Mouse (Mus musculus): ENCODE results near the gene P2ry2. TPM values are rescaled to one million over a fixed set of nuclear protein-coding genes. Genes with fewer than 3 reads are reported as not detected.

The P2ry2 gene
- polyA plus RNA-seq, 1 experiment: 0.75 TPM

DNA sequence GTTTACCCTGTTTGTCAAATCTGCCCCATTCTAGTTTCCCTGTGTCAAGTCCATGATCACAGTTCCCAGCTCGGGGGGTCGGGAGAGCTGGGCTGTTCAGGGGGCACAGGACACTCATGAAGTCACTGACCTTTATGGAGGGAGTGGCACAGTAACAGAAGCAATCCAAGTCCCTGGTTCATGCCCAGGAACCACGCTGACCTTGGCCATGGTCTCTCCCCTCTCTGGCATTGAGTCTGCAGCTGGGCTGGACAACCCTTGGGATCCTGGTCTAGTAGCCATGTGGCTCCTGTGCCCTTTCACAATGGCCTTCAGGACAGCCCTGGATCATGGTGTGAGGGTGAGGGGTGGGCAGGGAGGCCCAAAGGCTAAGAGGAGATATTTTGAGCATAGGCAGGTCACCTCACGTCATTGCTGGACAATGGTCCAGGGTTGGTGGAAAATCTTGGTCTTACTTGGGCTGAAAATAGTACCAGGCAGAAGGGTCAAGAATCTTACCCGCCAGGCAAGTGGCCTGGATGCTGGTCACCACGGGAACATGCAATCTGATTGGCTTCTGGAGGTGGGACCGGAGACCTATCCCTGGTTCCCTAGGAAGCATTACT, 17.3 kb downstream of the P2ry2 start:
- Histone ChIP-seq H3K4me1 (ENCODE audit: control insufficient read depth, insufficient read depth, low read length) (peaks cover 8% of the 10 kb centered on the region; the same call in 1 of the 2 replicates), H3K27me3 (ENCODE audit: control insufficient read depth, insufficient read depth, low read length) (no peaks in the 10 kb centered on the region), H3K27ac (ENCODE audit: insufficient read depth, low read length) (no peak overlapping the region), H3K4me3 (replicated peaks; ENCODE audit: insufficient read depth, low read depth, low read length) (no peak overlapping the region)
- TF ChIP-seq CTCF (IDR thresholded peaks at IDR 0.05; ENCODE audit: borderline replicate concordance, insufficient read depth, low read depth, low read length) (no peak), POLR2A (IDR thresholded peaks at IDR 0.05; ENCODE audit: borderline replicate concordance, insufficient read depth, low read length) (no peak)
- no peak for DNase-seq
- 91% methylated on average over 7 of the region's 7 CpGs for WGBS

DNA sequence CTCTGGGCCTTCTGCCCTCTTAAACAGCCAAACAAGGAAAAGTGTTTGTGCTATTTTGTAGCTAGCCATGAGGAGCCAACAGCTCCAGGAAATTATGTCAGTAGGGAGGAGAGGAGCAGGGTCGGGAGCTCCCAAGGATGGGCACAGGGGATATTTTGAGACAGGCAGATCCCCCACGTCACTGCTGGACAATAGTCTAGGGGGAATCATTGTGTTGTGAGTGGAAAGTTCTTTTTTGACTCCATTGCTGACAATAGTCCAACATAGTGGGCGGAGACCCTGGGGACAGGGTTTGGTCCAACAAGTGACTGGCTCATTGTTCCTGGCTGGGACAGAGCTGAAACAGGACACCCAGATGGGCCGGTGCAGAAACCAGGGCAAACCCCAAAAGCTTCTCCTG, 19.5 kb downstream of the P2ry2 start:
- 58% methylated on average over 4 of the region's 4 CpGs for WGBS
- no peak for TF ChIP-seq POLR2A (IDR thresholded peaks at IDR 0.05; ENCODE audit: borderline replicate concordance, insufficient read depth, low read length)
- TF ChIP-seq CTCF (IDR thresholded peaks at IDR 0.05; ENCODE audit: borderline replicate concordance, insufficient read depth, low read depth, low read length): no peak
- H3K4me1 ChIP-seq (ENCODE audit: control insufficient read depth, insufficient read depth, low read length): peaks cover 4% of the 10 kb centered on the region; the same call in 1 of the 2 replicates
- H3K27me3 ChIP-seq (ENCODE audit: control insufficient read depth, insufficient read depth, low read length): no peaks in the 10 kb centered on the region
- H3K27ac ChIP-seq (ENCODE audit: insufficient read depth, low read length): no peak overlapping the region
- DNase-seq: no peak
- no peak overlapping the region for H3K4me3 ChIP-seq (replicated peaks; ENCODE audit: insufficient read depth, low read depth, low read length)

DNA sequence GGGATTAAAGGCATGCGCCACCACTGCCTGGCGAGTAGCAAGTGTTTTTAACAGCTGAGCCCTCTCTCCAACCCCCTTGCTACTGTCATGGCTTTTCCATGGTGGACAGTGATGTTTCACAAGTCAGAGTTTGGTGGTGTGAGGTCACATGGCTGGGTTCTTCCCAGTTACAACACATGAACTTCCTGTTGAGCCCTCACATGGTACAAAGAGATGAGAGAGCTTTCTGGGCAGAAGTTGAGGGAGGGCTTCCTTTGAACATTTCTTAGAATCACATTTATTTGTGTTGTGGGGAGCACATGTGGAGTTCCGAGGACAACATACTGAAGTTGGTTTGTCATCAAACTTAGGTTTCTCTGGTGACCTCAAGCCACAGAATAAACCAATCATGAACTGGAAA, 20.7 kb downstream of the P2ry2 start:
- Histone ChIP-seq H3K4me3 (replicated peaks; ENCODE audit: insufficient read depth, low read depth, low read length) (no peak overlapping the region), H3K4me1 (ENCODE audit: control insufficient read depth, insufficient read depth, low read length) (no peaks in the 10 kb centered on the region), H3K27me3 (ENCODE audit: control insufficient read depth, insufficient read depth, low read length) (no peaks in the 10 kb centered on the region), H3K27ac (ENCODE audit: insufficient read depth, low read length) (no peak overlapping the region)
- DNase-seq: no peak
- WGBS: 92% methylated on average over 3 of the region's 3 CpGs
- TF ChIP-seq CTCF (IDR thresholded peaks at IDR 0.05; ENCODE audit: borderline replicate concordance, insufficient read depth, low read depth, low read length) (no peak), POLR2A (IDR thresholded peaks at IDR 0.05; ENCODE audit: borderline replicate concordance, insufficient read depth, low read length) (no peak)

DNA sequence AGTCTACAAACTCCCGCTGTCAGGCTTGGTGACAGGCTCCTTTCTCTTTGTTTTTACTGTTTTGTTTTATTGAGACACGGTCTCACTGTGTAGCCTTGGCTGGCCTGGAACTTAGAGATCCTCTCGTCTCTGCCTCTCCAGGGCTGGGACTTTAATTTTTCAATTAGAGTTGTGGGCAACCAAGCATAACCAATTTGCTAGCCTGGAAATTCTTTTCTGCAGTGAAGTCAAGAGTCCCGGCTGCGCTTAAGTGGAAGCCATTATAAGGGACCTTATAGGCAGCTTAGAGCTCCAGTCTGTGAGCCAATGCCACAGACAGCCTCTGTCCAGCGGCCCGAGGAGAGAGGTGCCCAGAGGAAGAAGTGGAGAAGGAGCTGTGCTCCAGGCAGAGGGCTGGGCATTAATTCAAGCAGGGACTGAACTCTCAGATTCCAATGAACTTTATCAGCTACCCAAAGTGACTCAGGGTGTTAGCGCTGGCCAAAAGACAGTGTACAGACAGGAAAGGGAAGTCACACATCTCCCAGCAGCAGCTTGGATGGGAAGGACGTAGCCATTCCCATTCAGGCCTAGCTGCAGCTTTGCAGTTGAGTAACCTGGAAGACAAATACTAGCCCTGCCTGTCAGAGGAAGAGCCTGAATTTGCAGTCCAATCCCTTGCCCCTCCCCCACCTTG, 21.9 kb downstream of the P2ry2 start:
- 39% methylated on average over 9 of the region's 9 CpGs for WGBS
- H3K27me3 ChIP-seq (ENCODE audit: control insufficient read depth, insufficient read depth, low read length): no peaks in the 10 kb centered on the region
- no peak for DNase-seq
- H3K4me1 ChIP-seq (ENCODE audit: control insufficient read depth, insufficient read depth, low read length): no peaks in the 10 kb centered on the region
- no peak overlapping the region for H3K27ac ChIP-seq (ENCODE audit: insufficient read depth, low read length)
- H3K4me3 ChIP-seq (replicated peaks; ENCODE audit: insufficient read depth, low read depth, low read length): no peak overlapping the region
- no peak for TF ChIP-seq POLR2A (IDR thresholded peaks at IDR 0.05; ENCODE audit: borderline replicate concordance, insufficient read depth, low read length)
- TF ChIP-seq CTCF (IDR thresholded peaks at IDR 0.05; ENCODE audit: borderline replicate concordance, insufficient read depth, low read depth, low read length): no peak

DNA sequence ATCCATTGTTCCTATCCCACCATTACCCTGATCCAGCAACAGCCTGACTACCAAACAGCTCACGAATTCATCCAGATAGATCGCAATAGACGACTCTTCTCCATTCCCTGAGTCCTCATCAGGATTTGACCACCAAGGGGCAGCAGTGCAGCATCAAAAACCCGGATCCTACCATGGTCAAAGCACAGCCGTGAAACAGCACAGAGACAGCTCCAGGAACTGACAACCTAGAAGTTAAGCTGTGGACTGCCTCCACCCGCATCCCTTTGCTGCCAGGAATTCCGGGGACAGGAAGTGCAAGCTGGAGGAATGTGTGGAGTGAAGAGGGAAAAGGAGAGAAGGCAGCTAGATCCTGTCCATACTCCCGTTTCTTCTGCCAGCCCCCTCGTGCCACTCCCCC, 24.6 kb downstream of the P2ry2 start:
- no peaks in the 10 kb centered on the region for H3K4me1 ChIP-seq (ENCODE audit: control insufficient read depth, insufficient read depth, low read length)
- H3K27ac ChIP-seq (ENCODE audit: insufficient read depth, low read length): no peak overlapping the region
- 32% methylated on average over 9 of the region's 9 CpGs for WGBS
- H3K4me3 ChIP-seq (replicated peaks; ENCODE audit: insufficient read depth, low read depth, low read length): no peak overlapping the region
- TF ChIP-seq CTCF (IDR thresholded peaks at IDR 0.05; ENCODE audit: borderline replicate concordance, insufficient read depth, low read depth, low read length) (peak; percentile 65), POLR2A (IDR thresholded peaks at IDR 0.05; ENCODE audit: borderline replicate concordance, insufficient read depth, low read length) (no peak)
- DNase-seq: peak; percentile 42 to 46
- H3K27me3 ChIP-seq (ENCODE audit: control insufficient read depth, insufficient read depth, low read length): no peaks in the 10 kb centered on the region

DNA sequence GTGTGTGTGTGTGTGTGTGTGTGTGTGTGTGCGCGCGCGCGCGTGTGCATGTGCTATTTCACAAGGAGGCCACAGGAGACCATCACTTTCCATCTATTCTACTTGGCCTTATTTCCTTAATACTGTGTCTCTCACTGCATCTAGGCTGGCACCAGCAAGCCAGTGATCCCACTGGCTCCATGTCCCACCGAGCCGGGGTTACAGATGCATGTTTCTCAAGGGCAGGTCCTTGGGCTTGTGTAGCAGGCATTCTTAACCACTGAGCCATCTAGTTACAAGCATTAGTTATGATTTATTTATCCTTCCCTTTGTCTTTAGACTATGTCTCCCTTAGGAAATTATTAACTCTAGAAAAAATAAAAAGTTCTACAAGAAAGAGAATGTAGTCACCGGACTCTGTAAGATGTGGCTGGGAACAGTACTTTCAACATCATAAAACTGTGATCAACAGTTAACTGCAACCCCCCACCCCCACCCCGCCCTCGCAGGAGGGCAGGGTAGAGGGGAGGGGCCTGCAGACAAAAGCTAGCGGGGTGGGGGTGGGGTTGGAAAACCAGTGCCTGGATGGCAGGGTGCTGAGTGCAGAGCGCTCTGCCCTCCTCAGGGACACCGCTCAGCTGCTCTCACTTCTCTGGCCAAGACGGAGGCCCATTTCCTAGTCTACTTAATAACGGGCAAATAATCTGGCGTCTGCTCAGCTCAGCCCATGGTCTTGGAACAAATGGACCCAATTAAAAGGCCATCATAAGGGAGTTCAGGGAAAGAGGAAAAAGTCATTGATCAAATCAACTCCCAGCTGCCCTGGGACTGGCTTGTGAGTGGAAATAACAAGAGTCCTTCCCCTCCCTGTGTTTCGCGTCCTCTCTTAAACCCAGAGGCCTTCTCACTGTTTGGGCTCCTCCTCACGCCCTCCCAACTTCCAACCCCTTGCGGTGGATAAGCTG, 27.9 kb downstream of the P2ry2 start:
- WGBS: 54% methylated on average over 21 of the region's 21 CpGs
- H3K4me3 ChIP-seq (replicated peaks; ENCODE audit: insufficient read depth, low read depth, low read length): no peak overlapping the region
- H3K4me1 ChIP-seq (ENCODE audit: control insufficient read depth, insufficient read depth, low read length): no peaks in the 10 kb centered on the region
- TF ChIP-seq POLR2A (IDR thresholded peaks at IDR 0.05; ENCODE audit: borderline replicate concordance, insufficient read depth, low read length) (no peak), CTCF (IDR thresholded peaks at IDR 0.05; ENCODE audit: borderline replicate concordance, insufficient read depth, low read depth, low read length) (no peak)
- H3K27ac ChIP-seq (ENCODE audit: insufficient read depth, low read length): no peak overlapping the region
- DNase-seq: no peak
- no peaks in the 10 kb centered on the region for H3K27me3 ChIP-seq (ENCODE audit: control insufficient read depth, insufficient read depth, low read length)

DNA sequence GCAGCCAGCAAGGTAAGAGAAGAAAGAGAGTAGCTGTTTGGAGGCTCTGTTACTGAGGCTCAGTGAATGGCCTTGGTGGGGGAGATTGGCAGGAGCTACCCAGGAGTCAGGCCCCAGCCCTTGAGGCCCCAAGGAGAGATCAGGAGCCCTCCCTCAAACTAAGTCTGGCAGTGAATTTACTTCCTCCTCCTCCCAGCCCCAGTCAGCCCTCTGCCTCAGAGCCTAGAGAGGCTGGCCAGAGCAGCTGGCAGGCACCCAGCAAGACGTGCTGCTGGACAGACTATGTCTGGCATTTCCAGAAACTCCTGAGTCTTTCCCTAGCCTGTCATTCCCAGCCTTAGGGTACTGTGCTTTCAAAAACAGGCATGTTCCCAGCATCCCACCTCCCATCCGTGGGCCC, 33.5 kb downstream of the P2ry2 start:
- no peak overlapping the region for H3K4me3 ChIP-seq (replicated peaks; ENCODE audit: insufficient read depth, low read depth, low read length)
- TF ChIP-seq CTCF (IDR thresholded peaks at IDR 0.05; ENCODE audit: borderline replicate concordance, insufficient read depth, low read depth, low read length): no peak
- no peak for TF ChIP-seq POLR2A (IDR thresholded peaks at IDR 0.05; ENCODE audit: borderline replicate concordance, insufficient read depth, low read length)
- H3K27me3 ChIP-seq (ENCODE audit: control insufficient read depth, insufficient read depth, low read length): no peaks in the 10 kb centered on the region
- no peaks in the 10 kb centered on the region for H3K4me1 ChIP-seq (ENCODE audit: control insufficient read depth, insufficient read depth, low read length)
- WGBS: 10% methylated on average over 2 of the region's 2 CpGs
- H3K27ac ChIP-seq (ENCODE audit: insufficient read depth, low read length): no peak overlapping the region
- DNase-seq: peak in 1 of 2 experiments; percentile 16

All from cerebellum, adult 2 months (tissue).